Mouse (Mus musculus) midbrain, embryonic 12.5 days (tissue): ENCODE data around the gene Traf2. TPM values are rescaled to one million over a fixed set of nuclear protein-coding genes. Genes with fewer than 3 reads are reported as not detected.
A peak's percentile ranks its signal among the peaks of the same experiment; 100 is the strongest.

Source experiments
- ATAC-seq: fragments of 200-750 bp; cut with Nextera tagmentation; 2 replicates; pipeline ENCODE4 v1.8.0; 2017; ENCODE audit warnings: low read depth, moderate TSS enrichment, moderate library complexity; ENCODE audit not compliant: low FRiP score
- H3K27ac ChIP-seq: fragments of 300-500 bp; sonication (generic); replicated peaks from 2 replicates; pipeline ENCODE4 v1.5.1; 2016; ENCODE audit warnings: mild to moderate bottlenecking
- H3K27me3 ChIP-seq: fragments of 300-500 bp; sonication (generic); 2 replicates; pipeline ENCODE4 v1.6.1; 2016; ENCODE audit warnings: mild to moderate bottlenecking
- H3K36me3 ChIP-seq: fragments of 300-500 bp; sonication (generic); 2 replicates; pipeline ENCODE4 v1.6.1; 2016
- H3K4me1 ChIP-seq: fragments of 300-500 bp; sonication (generic); 2 replicates; pipeline ENCODE4 v1.6.1; 2016
- H3K4me2 ChIP-seq: fragments of 300-500 bp; sonication (generic); replicated peaks from 2 replicates; pipeline ENCODE4 v1.6.1; 2016; ENCODE audit warnings: mild to moderate bottlenecking, moderate library complexity
- H3K4me3 ChIP-seq: fragments of 300-500 bp; sonication (generic); 2 replicates; pipeline ENCODE4 v1.5.1; 2016; ENCODE audit warnings: mild to moderate bottlenecking
- H3K9ac ChIP-seq: fragments of 300-500 bp; sonication (generic); replicated peaks from 2 replicates; pipeline ENCODE4 v1.6.1; 2016; ENCODE audit warnings: mild to moderate bottlenecking, moderate library complexity
- H3K9me3 ChIP-seq: fragments of 300-500 bp; sonication (generic); 2 replicates; pipeline ENCODE4 v1.6.1; 2016; ENCODE audit warnings: mild to moderate bottlenecking
- WGBS: fragments of 180-500 bp; shearing (Covaris S2); methylation state at CpG from one replicate; pipeline ENCODE4 v1.1.7; 2016; 5-methylcytosine and 5-hydroxymethylcytosine counted together
- polyA plus RNA-seq: library from polyadenylated mRNA; unstranded; fragments of >200 nt; fragmentation: Nextera tagmentation; extraction: Ambion mirVana; gene quantifications from 2 replicates; pipeline ENCODE4 v1.2.1, GENCODE M21; 2016

Gene Traf2
- polyA plus RNA-seq, 1 experiment from 2014 or later: 32.4 TPM

- no peak for ATAC-seq
- Histone ChIP-seq H3K4me2 (no peak overlapping the region), H3K27ac (no peak overlapping the region), H3K36me3 (no peaks in the 10 kb centered on the region), H3K9ac (no peak overlapping the region), H3K4me3 (no peak overlapping the region), H3K27me3 (peaks cover 8% of the 10 kb centered on the region), H3K4me1 (no peaks in the 10 kb centered on the region), H3K9me3 (no peaks in the 10 kb centered on the region)
- 86% methylated on average over 3 of the region's 3 CpGs for WGBS
These were observed 68.6 kb downstream of the Traf2 start for GRCm38 (mm10) chr2:25477967-25478675.

GRCm38 (mm10) chr2:25477541-25477940 lies 69.2 kb downstream of the Traf2 start:
- WGBS: 91% methylated on average over 8 of the region's 8 CpGs
- H3K4me2 ChIP-seq: no peak overlapping the region
- H3K4me3 ChIP-seq: no peak overlapping the region
- H3K27me3 ChIP-seq: peaks cover 8% of the 10 kb centered on the region
- H3K4me1 ChIP-seq: no peaks in the 10 kb centered on the region
- ATAC-seq: no peak
- H3K9ac ChIP-seq: no peak overlapping the region
- no peaks in the 10 kb centered on the region for H3K36me3 ChIP-seq
- H3K9me3 ChIP-seq: no peaks in the 10 kb centered on the region
- H3K27ac ChIP-seq: no peak overlapping the region

GRCm38 (mm10) chr2:25472550-25472949 lies 74.2 kb downstream of the Traf2 start:
- Histone ChIP-seq H3K4me1 (peaks cover 8% of the 10 kb centered on the region; the same call in 1 of the 2 replicates), H3K9me3 (no peaks in the 10 kb centered on the region), H3K4me3 (no peak overlapping the region), H3K27ac (no peak overlapping the region), H3K4me2 (no peak overlapping the region), H3K9ac (no peak overlapping the region), H3K27me3 (peaks cover 8% of the 10 kb centered on the region; the same call in 1 of the 2 replicates), H3K36me3 (no peaks in the 10 kb centered on the region)
- 77% methylated on average over 2 of the region's 2 CpGs for WGBS
- ATAC-seq: no peak

GRCm38 (mm10) chr2:25469969-25470368 lies 76.8 kb downstream of the Traf2 start, which contains the start of gene Ptgds:
Gene Ptgds, minus strand, starts transcription at chr2:25470046.
- ATAC-seq: no peak
- no peak within 1 kb of the TSS for H3K4me3 ChIP-seq
- H3K27ac ChIP-seq: no peak within 1 kb of the TSS
- H3K27me3 ChIP-seq: no peaks in the 10 kb centered on the region
- no peak within 1 kb of the TSS for H3K4me2 ChIP-seq
- 73% methylated on average over 6 of the region's 6 CpGs for WGBS
- no peak within 1 kb of the TSS for H3K9ac ChIP-seq
- no peaks in the 10 kb centered on the region for H3K36me3 ChIP-seq
- H3K4me1 ChIP-seq: peaks cover 24% of the 10 kb centered on the region; the same call in 1 of the 2 replicates
- H3K9me3 ChIP-seq: no peaks in the 10 kb centered on the region

- Histone ChIP-seq H3K9ac (no peak overlapping the region), H3K27ac (no peak overlapping the region), H3K4me2 (no peak overlapping the region), H3K4me3 (no peak overlapping the region), H3K9me3 (no peaks in the 10 kb centered on the region), H3K27me3 (no peaks in the 10 kb centered on the region), H3K36me3 (no peaks in the 10 kb centered on the region), H3K4me1 (peaks cover 24% of the 10 kb centered on the region; the same call in 1 of the 2 replicates)
- ATAC-seq: peak; percentile 24; the same call in 1 of the 2 replicates
- WGBS: 81% methylated on average over 10 of the region's 10 CpGs
These were observed 77.5 kb downstream of the Traf2 start for GRCm38 (mm10) chr2:25468962-25469915.

Other genes with a start within 250 kb of the Traf2 start
- gene Grin1, start 227.8 kb downstream of the Traf2 start, polyA plus RNA-seq: 6.1 and 8.2 TPM in 2 replicates
- 72.2 and 72.9 TPM in 2 replicates for gene Man1b1, start 214.6 kb downstream of the Traf2 start, polyA plus RNA-seq
- gene Dpp7, start 190.6 kb downstream of the Traf2 start, polyA plus RNA-seq: 19.5 and 20.5 TPM in 2 replicates
- 2.9 and 7.4 TPM in 2 replicates for gene Uap1l1, start 181.3 kb downstream of the Traf2 start, polyA plus RNA-seq
- gene Sapcd2, start 174.6 kb downstream of the Traf2 start, polyA plus RNA-seq: 52.1 and 52.3 TPM in 2 replicates
- 0.20 TPM in 2 replicates for gene Entpd2, start 151.1 kb downstream of the Traf2 start, polyA plus RNA-seq
- gene Npdc1, start 147.6 kb downstream of the Traf2 start, polyA plus RNA-seq: 216 and 221 TPM in 2 replicates
- gene Fut7, start 123.7 kb downstream of the Traf2 start, polyA plus RNA-seq: 0.09 TPM in 1 of 2 replicates, not detected in the other
- 9.4 and 10.3 TPM in 2 replicates for gene Abca2, start 118.2 kb downstream of the Traf2 start, polyA plus RNA-seq
- 2.5 and 2.9 TPM in 2 replicates for gene Clic3, start 90.1 kb downstream of the Traf2 start, polyA plus RNA-seq
- gene Paxx, start 85.8 kb downstream of the Traf2 start, polyA plus RNA-seq: 42.9 and 48.6 TPM in 2 replicates
- 1.5 and 1.8 TPM in 2 replicates for gene Ptgds, start 76.9 kb downstream of the Traf2 start, polyA plus RNA-seq
- gene Lcn12, start 53.0 kb downstream of the Traf2 start, polyA plus RNA-seq: not detected in 2 replicates
- 104 and 112 TPM in 2 replicates for gene Fbxw5, start 46.2 kb downstream of the Traf2 start, polyA plus RNA-seq
- 5.1 and 5.3 TPM in 2 replicates for gene C8g, start 45.2 kb downstream of the Traf2 start, polyA plus RNA-seq
- 362 and 366 TPM in 2 replicates for gene Edf1, start 10.9 kb upstream of the Traf2 start, polyA plus RNA-seq
- 5.1 and 7.2 TPM in 2 replicates for gene Mamdc4, start 27.9 kb upstream of the Traf2 start, polyA plus RNA-seq
- gene Phpt1, start 28.3 kb upstream of the Traf2 start, polyA plus RNA-seq: 166 and 173 TPM in 2 replicates
- 1.8 and 1.9 TPM in 2 replicates for gene Ajm1, start 34.8 kb upstream of the Traf2 start, polyA plus RNA-seq
- gene Rabl6, start 61.6 kb upstream of the Traf2 start, polyA plus RNA-seq: 69.3 and 71.0 TPM in 2 replicates
- gene Ccdc183, start 70.7 kb upstream of the Traf2 start, polyA plus RNA-seq: 0.20 and 0.36 TPM in 2 replicates
- 15.4 and 20.7 TPM in 2 replicates for gene Tmem141, start 75.1 kb upstream of the Traf2 start, polyA plus RNA-seq
- gene Fcna, start 81.1 kb upstream of the Traf2 start, polyA plus RNA-seq: 1.6 and 2.2 TPM in 2 replicates
- not detected in 2 replicates for gene Lcn8, start 106.2 kb upstream of the Traf2 start, polyA plus RNA-seq
- not detected in 2 replicates for gene Lcn5, start 111.0 kb upstream of the Traf2 start, polyA plus RNA-seq
- gene Lcn6, start 129.8 kb upstream of the Traf2 start, polyA plus RNA-seq: not detected in 2 replicates
- not detected in 2 replicates for gene Lcn10, start 135.8 kb upstream of the Traf2 start, polyA plus RNA-seq
- gene Obp2a, start 153.1 kb upstream of the Traf2 start, polyA plus RNA-seq: not detected in 2 replicates
- 76.1 and 78.5 TPM in 2 replicates for gene Bmyc, start 159.8 kb upstream of the Traf2 start, polyA plus RNA-seq
- not detected in 2 replicates for gene Obp2b, start 190.1 kb upstream of the Traf2 start, polyA plus RNA-seq
- gene Lcn3, start 218.6 kb upstream of the Traf2 start, polyA plus RNA-seq: not detected in 2 replicates
- gene Lcn11, start 230.1 kb upstream of the Traf2 start, polyA plus RNA-seq: not detected in 2 replicates
- gene Gm13539, start 235.3 kb upstream of the Traf2 start, polyA plus RNA-seq: not detected in 2 replicates